Mouse (Mus musculus): ENCODE data around the gene Spib. TPM values are rescaled to one million over a fixed set of nuclear protein-coding genes. Genes with fewer than 3 reads are reported as not detected.

The Spib gene
- polyA plus RNA-seq, 1 experiment from 2014 or later, result 0.85 TPM

DNA sequence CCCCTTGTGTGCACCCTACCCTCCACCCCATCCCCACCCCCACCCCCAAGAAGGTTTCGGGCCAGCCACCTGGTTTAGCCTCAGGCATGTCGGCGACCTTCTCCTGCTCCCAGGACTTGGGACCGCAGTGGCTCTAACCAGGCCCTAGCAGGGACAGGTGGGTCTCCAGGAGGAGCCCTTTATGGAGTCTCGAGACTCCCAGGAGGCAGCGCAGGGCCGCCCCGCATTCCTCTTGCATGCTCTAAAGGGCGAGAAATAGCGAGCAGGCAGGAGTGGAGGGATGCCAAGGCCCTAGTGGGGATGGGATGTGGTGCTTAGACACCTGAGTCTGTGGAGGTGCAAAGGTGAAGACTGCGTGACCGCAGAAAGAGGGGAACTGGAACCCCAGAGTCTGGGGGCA is 7.4 kb downstream of the Spib start, which contains the start of gene Mybpc2:
Gene Mybpc2 (minus strand): TSS at position 155 of the 400 bp plus-strand sequence.
- ATAC-seq (ENCODE audit: insufficient read depth), result no peak
- H3K9me3 ChIP-seq (replicated peaks), result no peaks in the 10 kb centered on the region
- H3K4me2 ChIP-seq, result no peak within 1 kb of the TSS
- peaks cover 87% of the 10 kb centered on the region for H3K27me3 ChIP-seq
- whole genome bisulfite sequencing (ENCODE audit: insufficient replicate concordance), result 23% methylated on average over 12 of the region's 12 CpGs
- no peak within 1 kb of the TSS for H3K4me3 ChIP-seq (replicated peaks)
- H3K9ac ChIP-seq, result no peak within 1 kb of the TSS
- peaks cover 21% of the 10 kb centered on the region for H3K4me1 ChIP-seq (replicated peaks)
- no peak within 1 kb of the TSS for H3K27ac ChIP-seq (replicated peaks)
- no peaks in the 10 kb centered on the region for H3K36me3 ChIP-seq (replicated peaks)

DNA sequence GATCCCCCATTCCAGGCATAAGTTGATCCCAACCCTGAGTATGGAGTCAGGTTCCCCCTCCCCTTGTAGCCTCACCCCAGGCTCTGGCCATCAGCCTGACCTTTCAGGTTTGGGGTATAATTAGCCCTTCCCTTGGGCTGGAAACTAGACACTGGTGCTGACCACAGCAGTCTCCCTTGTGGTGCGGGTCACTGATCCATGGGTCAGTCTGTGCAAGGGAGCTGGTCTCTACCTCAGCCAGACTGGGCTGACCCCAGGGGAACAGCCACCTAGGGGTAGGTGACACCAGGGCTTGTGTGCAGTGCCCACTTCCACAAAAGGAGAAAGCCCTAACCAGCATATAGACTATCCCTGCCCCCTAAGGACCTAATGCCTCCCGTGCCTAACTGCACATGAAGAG is 8.8 kb downstream of the Spib start:
- no peaks in the 10 kb centered on the region for H3K9me3 ChIP-seq (replicated peaks)
- H3K9ac ChIP-seq, result no peak overlapping the region
- peaks cover 86% of the 10 kb centered on the region for H3K27me3 ChIP-seq
- no peak overlapping the region for H3K27ac ChIP-seq (replicated peaks)
- H3K4me3 ChIP-seq (replicated peaks), result no peak overlapping the region
- no peak for ATAC-seq (ENCODE audit: insufficient read depth)
- WGBS (ENCODE audit: insufficient replicate concordance), result 43% methylated on average over 2 of the region's 2 CpGs
- no peak overlapping the region for H3K4me2 ChIP-seq
- H3K4me1 ChIP-seq (replicated peaks), result peaks cover 13% of the 10 kb centered on the region
- H3K36me3 ChIP-seq (replicated peaks), result no peaks in the 10 kb centered on the region

DNA sequence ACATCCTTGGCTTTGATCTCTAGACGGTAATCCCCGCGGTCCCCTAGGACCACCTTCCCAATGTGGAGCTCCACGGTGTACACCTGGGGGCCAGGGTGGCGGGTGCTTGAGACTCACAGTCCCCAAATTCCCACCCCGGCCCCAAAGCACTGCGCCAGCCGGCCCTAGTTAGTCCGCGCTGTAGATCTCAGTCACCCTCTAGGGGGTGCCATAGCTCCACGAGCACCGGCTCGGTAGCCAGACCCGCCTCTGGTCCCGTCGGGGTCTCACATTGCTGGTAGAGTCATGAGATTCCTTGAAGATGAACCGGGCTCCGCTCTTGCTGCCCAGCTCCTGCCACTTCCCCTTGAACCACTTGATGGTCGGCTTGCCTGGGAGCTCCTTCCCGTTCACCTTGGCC is 10.2 kb downstream of the Spib start:
- Histone ChIP-seq H3K9me3 (replicated peaks) (no peaks in the 10 kb centered on the region), H3K36me3 (replicated peaks) (no peaks in the 10 kb centered on the region), H3K4me3 (replicated peaks) (no peak overlapping the region), H3K27ac (replicated peaks) (no peak overlapping the region), H3K9ac (no peak overlapping the region), H3K4me1 (replicated peaks) (0 out of 2 replicates have a peak, but pooled peaks cover 6% of the 10 kb centered on the region), H3K4me2 (peak overlapping the region; percentile 7; the same call in 1 of the 2 replicates), H3K27me3 (peaks cover 84% of the 10 kb centered on the region)
- 4% methylated on average over 20 of the region's 20 CpGs for WGBS (ENCODE audit: insufficient replicate concordance)
- ATAC-seq (ENCODE audit: insufficient read depth), result no peak

DNA sequence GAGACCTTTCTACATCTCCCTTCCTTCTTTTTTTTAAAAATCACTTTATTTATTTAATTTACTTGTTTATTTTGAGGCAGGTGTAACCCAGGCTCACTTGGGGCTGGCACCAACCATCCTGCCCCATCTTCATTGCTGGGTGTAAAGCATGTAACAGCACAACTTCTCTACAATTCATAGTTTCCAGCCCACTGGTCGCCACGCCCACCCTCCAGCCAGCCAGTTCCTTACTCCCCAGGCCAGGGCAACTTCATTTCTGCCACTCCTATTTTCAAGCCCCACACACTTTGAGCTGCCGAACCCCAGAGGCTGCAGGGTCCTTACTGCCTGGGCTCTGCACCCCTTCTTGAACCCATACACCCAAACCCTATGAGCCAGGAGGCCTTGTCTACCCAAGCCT is 10.9 kb downstream of the Spib start:
- 34% methylated on average over 3 of the region's 3 CpGs for WGBS (ENCODE audit: insufficient replicate concordance)
- Histone ChIP-seq H3K36me3 (replicated peaks) (no peaks in the 10 kb centered on the region), H3K4me3 (replicated peaks) (no peak overlapping the region), H3K9ac (no peak overlapping the region), H3K9me3 (replicated peaks) (no peaks in the 10 kb centered on the region), H3K4me1 (replicated peaks) (0 out of 2 replicates have a peak, but pooled peaks cover 6% of the 10 kb centered on the region), H3K27me3 (peaks cover 83% of the 10 kb centered on the region), H3K4me2 (no peak overlapping the region), H3K27ac (replicated peaks) (no peak overlapping the region)
- ATAC-seq (ENCODE audit: insufficient read depth), result no peak

DNA sequence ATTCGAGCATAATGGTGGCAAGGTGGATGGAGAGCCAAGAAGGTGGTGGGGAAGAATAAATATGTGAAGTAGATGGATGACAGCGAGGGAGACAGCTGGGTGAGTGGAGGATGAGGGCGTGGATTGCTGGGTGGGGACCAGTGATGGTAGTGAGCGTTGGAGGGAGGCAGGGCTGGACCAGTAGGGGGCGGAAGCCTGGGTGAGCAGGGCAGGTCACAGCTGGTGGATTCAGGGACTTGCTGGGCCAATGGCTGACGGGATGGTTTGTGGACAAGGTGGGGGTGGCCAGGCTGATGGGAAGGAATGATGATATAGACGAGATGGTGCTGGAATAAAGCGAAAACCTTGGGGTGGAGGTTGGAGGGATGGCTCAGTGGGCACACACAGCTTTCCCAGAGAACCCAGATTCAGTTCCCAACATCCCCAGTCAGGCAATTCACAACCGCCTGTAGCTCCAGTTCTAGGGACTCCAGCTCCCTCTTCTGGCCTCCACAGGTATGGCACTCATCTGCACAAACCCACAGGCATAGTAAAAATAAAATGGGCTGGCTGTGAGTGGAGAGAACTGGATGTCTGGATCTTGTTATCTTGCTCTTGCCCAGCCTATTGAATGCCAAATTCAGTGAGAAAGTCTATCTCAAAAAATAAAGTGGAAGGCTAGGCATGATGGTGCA is 12.5 kb downstream of the Spib start:
- Histone ChIP-seq H3K27ac (replicated peaks) (no peak overlapping the region), H3K4me3 (replicated peaks) (no peak overlapping the region), H3K9ac (no peak overlapping the region), H3K27me3 (peaks cover 81% of the 10 kb centered on the region), H3K36me3 (replicated peaks) (no peaks in the 10 kb centered on the region), H3K9me3 (replicated peaks) (no peaks in the 10 kb centered on the region), H3K4me2 (no peak overlapping the region), H3K4me1 (replicated peaks) (0 out of 2 replicates have a peak, but pooled peaks cover 6% of the 10 kb centered on the region)
- no peak for ATAC-seq (ENCODE audit: insufficient read depth)
- WGBS (ENCODE audit: insufficient replicate concordance), result 51% methylated on average over 9 of the region's 9 CpGs

DNA sequence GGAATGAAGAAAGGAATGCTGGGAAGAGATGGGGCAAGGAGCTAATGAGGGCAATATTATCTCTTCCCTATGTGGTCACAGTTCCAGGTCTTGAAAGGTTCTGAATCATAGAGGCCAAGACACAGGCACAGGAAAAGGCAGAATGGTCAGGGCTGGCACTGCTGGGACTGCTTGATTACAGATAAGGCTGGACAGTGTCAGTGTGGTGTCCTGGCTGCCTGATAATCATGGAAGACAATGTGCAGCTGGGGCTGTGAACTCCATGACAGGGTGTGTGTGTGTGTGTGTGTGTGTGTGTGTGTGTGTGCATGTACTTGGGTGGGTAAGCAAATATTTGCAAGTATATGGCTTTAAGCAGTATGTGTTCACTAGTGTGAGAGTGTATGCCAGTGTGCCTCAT is 24.4 kb downstream of the Spib start:
- Histone ChIP-seq H3K36me3 (replicated peaks) (no peaks in the 10 kb centered on the region), H3K9ac (no peak overlapping the region), H3K4me1 (replicated peaks) (no peaks in the 10 kb centered on the region), H3K27ac (replicated peaks) (no peak overlapping the region), H3K27me3 (peaks cover 43% of the 10 kb centered on the region), H3K4me3 (replicated peaks) (no peak overlapping the region), H3K9me3 (replicated peaks) (no peaks in the 10 kb centered on the region), H3K4me2 (no peak overlapping the region)
- no peak for ATAC-seq (ENCODE audit: insufficient read depth)

DNA sequence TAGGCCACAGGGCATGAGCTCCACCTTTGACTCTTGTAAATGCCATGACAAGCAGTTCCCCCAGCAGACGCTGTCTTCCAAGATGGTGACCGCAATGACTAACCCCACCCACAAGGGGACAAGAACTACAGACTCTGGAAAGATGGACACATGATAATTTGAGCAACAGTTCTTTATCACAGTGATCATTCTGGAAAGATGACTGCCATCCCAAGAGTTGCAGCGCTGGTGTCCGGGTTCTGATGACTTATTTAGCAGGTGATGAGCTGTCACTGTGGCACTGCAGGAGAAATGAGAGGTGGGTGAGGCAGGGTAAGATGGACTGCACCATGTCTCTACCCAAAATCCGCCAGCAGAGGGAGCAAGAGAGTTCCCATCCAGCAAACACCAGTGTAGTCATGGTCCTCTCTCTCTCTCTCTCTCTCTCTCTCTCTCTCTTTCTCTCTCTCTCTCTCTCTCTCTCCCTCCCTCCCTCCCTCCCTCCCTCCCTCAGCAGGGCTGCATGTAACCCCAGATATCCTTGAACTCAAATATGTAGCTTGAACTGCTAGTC is 30.2 kb downstream of the Spib start:
- Histone ChIP-seq H3K27ac (replicated peaks) (no peak overlapping the region), H3K4me2 (no peak overlapping the region), H3K27me3 (peaks cover 32% of the 10 kb centered on the region), H3K9me3 (replicated peaks) (no peaks in the 10 kb centered on the region), H3K4me1 (replicated peaks) (peaks cover 29% of the 10 kb centered on the region), H3K9ac (no peak overlapping the region), H3K4me3 (replicated peaks) (no peak overlapping the region), H3K36me3 (replicated peaks) (no peaks in the 10 kb centered on the region)
- ATAC-seq (ENCODE audit: insufficient read depth), result no peak
- WGBS (ENCODE audit: insufficient replicate concordance), result 22% methylated on average over 5 of the region's 5 CpGs

DNA sequence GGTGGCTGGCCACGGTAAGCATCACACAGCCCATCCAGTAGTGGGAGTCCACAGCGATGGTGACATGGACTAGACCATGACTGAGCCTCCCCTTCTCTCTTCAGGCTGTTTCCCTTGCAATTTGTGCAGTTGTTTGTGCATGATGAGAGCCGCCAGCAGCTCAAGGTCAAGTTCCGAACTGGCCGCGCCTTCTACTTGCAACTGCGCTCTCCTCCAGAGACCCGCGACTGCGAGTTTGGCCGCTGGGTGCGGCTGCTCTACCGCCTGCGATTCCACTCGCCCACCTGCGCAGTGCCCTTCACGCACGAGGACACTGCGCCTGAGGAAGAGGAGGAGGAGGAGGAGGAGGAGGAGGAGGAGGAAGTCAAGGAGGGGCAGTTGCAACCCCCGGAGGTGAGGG is 31.8 kb downstream of the Spib start:
- Histone ChIP-seq H3K36me3 (replicated peaks) (no peaks in the 10 kb centered on the region), H3K4me2 (no peak overlapping the region), H3K4me3 (replicated peaks) (no peak overlapping the region), H3K9ac (no peak overlapping the region), H3K27me3 (peaks cover 32% of the 10 kb centered on the region), H3K4me1 (replicated peaks) (peaks cover 39% of the 10 kb centered on the region), H3K9me3 (replicated peaks) (no peaks in the 10 kb centered on the region), H3K27ac (replicated peaks) (no peak overlapping the region)
- 52% methylated on average over 20 of the region's 20 CpGs for WGBS (ENCODE audit: insufficient replicate concordance)
- ATAC-seq (ENCODE audit: insufficient read depth), result no peak

DNA sequence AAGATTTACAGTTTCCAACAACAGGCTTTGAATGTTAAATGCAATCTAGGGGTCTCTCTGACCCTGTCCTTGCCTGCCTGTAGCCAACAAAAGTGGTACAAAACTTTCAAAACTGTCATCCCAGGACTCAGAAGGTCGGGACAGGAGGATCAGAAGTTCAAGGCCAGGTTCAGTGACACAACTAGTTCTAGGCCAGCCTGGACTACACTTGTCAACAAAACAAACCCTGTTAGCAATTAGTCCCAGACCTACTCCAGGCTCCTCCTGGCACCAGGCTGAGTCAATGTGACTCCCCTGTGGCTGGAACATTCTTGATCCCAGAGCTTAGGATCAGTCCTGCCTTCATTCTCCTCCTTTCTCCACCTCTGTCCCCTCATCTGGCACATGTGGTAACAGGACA is 32.9 kb downstream of the Spib start:
- ATAC-seq (ENCODE audit: insufficient read depth), result no peak
- H3K27me3 ChIP-seq, result peaks cover 32% of the 10 kb centered on the region
- no peak overlapping the region for H3K9ac ChIP-seq
- H3K4me3 ChIP-seq (replicated peaks), result no peak overlapping the region
- H3K4me2 ChIP-seq, result no peak overlapping the region
- peak overlapping the region; percentile 98; the same call in 1 of the 2 replicates for H3K27ac ChIP-seq (replicated peaks)
- H3K4me1 ChIP-seq (replicated peaks), result peaks cover 48% of the 10 kb centered on the region
- no peaks in the 10 kb centered on the region for H3K9me3 ChIP-seq (replicated peaks)
- H3K36me3 ChIP-seq (replicated peaks), result peaks cover 9% of the 10 kb centered on the region
- 35% methylated on average over 1 of the region's 1 CpGs for WGBS (ENCODE audit: insufficient replicate concordance)

DNA sequence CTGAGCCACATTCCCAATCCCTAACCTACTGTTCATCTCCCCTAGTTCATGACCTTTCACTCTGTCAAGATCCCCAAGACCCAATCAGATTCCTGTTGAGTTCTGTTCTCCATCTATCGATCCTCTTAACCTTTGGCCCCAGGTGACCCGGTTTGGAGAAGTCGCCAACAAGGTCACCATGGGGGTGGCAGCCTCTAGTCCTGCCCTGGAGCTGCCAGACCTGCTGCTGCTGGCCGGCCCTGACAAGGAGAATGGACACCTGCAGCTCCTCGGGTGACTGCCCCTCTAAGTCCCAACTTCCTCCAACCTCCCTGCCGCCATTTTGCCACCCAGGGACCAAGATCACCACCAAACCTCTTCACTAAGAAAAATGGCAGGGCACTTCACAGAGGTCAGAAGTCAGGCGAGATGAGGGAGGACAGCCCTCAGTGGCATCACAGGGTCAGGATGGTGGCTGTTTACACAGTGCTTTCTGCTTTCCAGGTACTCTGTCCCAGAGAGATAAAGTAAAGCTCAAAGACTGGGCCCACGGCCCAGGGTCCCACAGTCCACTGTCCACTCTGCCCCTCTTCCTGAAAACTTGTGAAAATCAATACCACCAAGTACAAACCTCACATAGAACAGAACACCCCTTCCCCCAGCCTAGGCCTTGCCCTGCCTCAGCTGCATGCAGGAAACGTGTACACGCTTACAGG is 34.4 kb downstream of the Spib start:
- Histone ChIP-seq H3K27ac (replicated peaks) (peak overlapping the region; percentile 98), H3K9me3 (replicated peaks) (no peaks in the 10 kb centered on the region), H3K27me3 (peaks cover 24% of the 10 kb centered on the region), H3K36me3 (replicated peaks) (peaks cover 22% of the 10 kb centered on the region), H3K4me1 (replicated peaks) (peaks cover 51% of the 10 kb centered on the region), H3K4me2 (peak overlapping the region; percentile 95), H3K9ac (peak overlapping the region; percentile 89), H3K4me3 (replicated peaks) (peak overlapping the region; percentile 84)
- 79% methylated on average over 10 of the region's 10 CpGs for WGBS (ENCODE audit: insufficient replicate concordance)
- ATAC-seq (ENCODE audit: insufficient read depth), result no peak

DNA sequence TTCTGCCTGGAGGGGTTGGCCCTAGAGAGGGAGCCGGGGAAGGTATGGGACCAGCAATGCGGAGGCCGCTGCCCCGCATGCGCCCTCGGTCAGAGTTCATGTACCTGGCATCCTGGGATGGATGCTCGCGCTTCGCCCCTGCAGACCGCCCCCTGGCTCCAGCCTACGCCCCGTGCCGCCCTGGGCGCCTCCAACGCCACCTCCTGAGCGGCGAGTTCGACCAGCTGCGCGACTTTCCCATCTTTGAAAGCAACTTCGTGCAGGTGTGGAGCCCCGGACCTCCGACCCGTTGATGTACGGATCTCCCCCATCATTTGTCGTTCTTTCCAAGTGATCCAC is 35.1 kb downstream of the Spib start:
- ATAC-seq (ENCODE audit: insufficient read depth), result peak; percentile 62
- Histone ChIP-seq H3K27ac (replicated peaks) (peak overlapping the region; percentile 98), H3K36me3 (replicated peaks) (peaks cover 29% of the 10 kb centered on the region), H3K4me2 (peak overlapping the region; percentile 95), H3K9ac (peak overlapping the region; percentile 89), H3K4me1 (replicated peaks) (peaks cover 51% of the 10 kb centered on the region), H3K4me3 (replicated peaks) (peak overlapping the region; percentile 84), H3K9me3 (replicated peaks) (no peaks in the 10 kb centered on the region), H3K27me3 (peaks cover 24% of the 10 kb centered on the region)
- 2% methylated on average over 26 of the region's 26 CpGs for WGBS (ENCODE audit: insufficient replicate concordance)

All from liver, embryonic 15.5 days (tissue).